Mouse (Mus musculus) myocyte (in vitro differentiated cells): ENCODE measurements at regions not wholly inside any gene's neighbourhood (a gene's known extent, or its start where the extent isn't known, plus 50 kb on each side); places are given as distances from the start of the nearest gene placed in this dataset.

ENCODE experiments used
- H3K27me3 ChIP-seq: one replicate; pipeline ENCODE4 v1.6.1; 2011; ENCODE audit not compliant: control insufficient read depth, insufficient read depth, insufficient read length
- H3K36me3 ChIP-seq: one replicate; pipeline ENCODE4 v1.6.1; 2011; ENCODE audit not compliant: control insufficient read depth, insufficient read depth
- H3K4me2 ChIP-seq: one replicate; pipeline ENCODE4 v1.6.1; 2011; ENCODE audit warnings: low read depth, control low read depth
- H3K4me3 ChIP-seq: one replicate; pipeline ENCODE4 v1.5.1; 2011; ENCODE audit warnings: mild to moderate bottlenecking, control low read depth, moderate library complexity
- H3K79me2 ChIP-seq: one replicate; pipeline ENCODE4 v1.6.1; 2011; ENCODE audit not compliant: control insufficient read depth, insufficient read depth
- H3ac ChIP-seq: one replicate; pipeline ENCODE4 v1.6.1; 2011; ENCODE audit not compliant: control insufficient read depth, insufficient read length
- CEBPB ChIP-seq: IDR thresholded peaks from 2 replicates; pipeline ENCODE4 v1.6.1; 2011; ENCODE audit warnings: mild to moderate bottlenecking, moderate library complexity; ENCODE audit not compliant: poor library complexity, insufficient read depth, severe bottlenecking
- E2F4 ChIP-seq: IDR thresholded peaks from one replicate; pipeline ENCODE4 v1.6.1; 2011; ENCODE audit warnings: mild to moderate bottlenecking, control low read depth, moderate library complexity; ENCODE audit not compliant: insufficient read depth
- MAX ChIP-seq: IDR thresholded peaks from one replicate; pipeline ENCODE4 v1.6.1; 2011; ENCODE audit warnings: low read depth, mild to moderate bottlenecking, control low read depth
- MYOD1 ChIP-seq, 3 experiments: IDR thresholded peaks; one replicate each; pipeline ENCODE4 v1.6.1; 2011; ENCODE audit warnings: control low read depth in 2 of 3, low read depth in 2 of 3, mild to moderate bottlenecking in 2 of 3, moderate library complexity in 1 of 3; ENCODE audit not compliant: insufficient read length in 2 of 3, control insufficient read depth in 1 of 3
- MYOG ChIP-seq, 3 experiments: IDR thresholded peaks; one replicate each; pipeline ENCODE4 v1.6.1; 2011; ENCODE audit warnings: control low read depth in 2 of 3, low read depth in 2 of 3, mild to moderate bottlenecking in 2 of 3; ENCODE audit not compliant: insufficient read length in 2 of 3, control insufficient read depth in 1 of 3, insufficient read depth in 1 of 3
- POLR2AphosphoS2 ChIP-seq: IDR thresholded peaks from one replicate; pipeline ENCODE4 v1.6.1; 2011; ENCODE audit warnings: low read depth, control low read depth; ENCODE audit not compliant: insufficient read length
- REST ChIP-seq: IDR thresholded peaks from one replicate; pipeline ENCODE4 v1.6.1; 2011; ENCODE audit warnings: mild to moderate bottlenecking, control low read depth, moderate library complexity; ENCODE audit not compliant: insufficient read depth, insufficient read length
- SRF ChIP-seq: IDR thresholded peaks from one replicate; pipeline ENCODE4 v1.6.1; 2011; ENCODE audit warnings: low read depth; ENCODE audit not compliant: control insufficient read depth, insufficient read length
- TCF12 ChIP-seq: IDR thresholded peaks from one replicate; pipeline ENCODE4 v1.6.1; 2011; ENCODE audit warnings: mild to moderate bottlenecking, control low read depth; ENCODE audit not compliant: poor library complexity, insufficient read depth, severe bottlenecking
- TCF3 ChIP-seq: IDR thresholded peaks from one replicate; pipeline ENCODE4 v1.6.1; 2011; ENCODE audit warnings: low read depth, control low read depth; ENCODE audit not compliant: insufficient read length
- USF1 ChIP-seq: IDR thresholded peaks from one replicate; pipeline ENCODE4 v1.6.1; 2011; ENCODE audit warnings: low read depth, mild to moderate bottlenecking, control low read depth, moderate library complexity

DNA sequence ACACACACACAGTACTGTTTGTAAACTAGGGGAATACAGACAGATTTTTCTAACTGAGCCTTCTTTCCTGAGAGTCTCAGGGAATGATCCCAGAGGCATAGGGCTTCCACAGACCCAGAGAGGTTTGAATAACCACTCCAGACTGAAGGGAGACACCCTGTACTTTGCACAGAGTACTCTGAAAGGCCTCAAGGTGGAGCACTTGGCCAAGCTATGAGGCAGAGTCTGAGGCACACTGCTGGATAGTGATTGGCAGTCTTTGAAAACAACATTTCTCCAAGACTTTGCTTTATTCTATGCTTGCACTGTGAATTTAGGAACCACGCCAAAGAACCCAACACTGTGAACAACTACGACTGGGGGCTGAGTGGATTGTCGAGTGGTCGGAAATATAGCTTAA lies 192.1 kb upstream of the Fam241a start:
- Histone ChIP-seq H3K36me3 (no peaks in the 10 kb centered on the region), H3K27me3 (no peaks in the 10 kb centered on the region), H3K4me3 (no peak overlapping the region), H3ac (no peak overlapping the region), H3K4me2 (no peak overlapping the region), H3K79me2 (no peaks in the 10 kb centered on the region)
- TF ChIP-seq TCF12 (no peak), MYOG (IDR thresholded peaks at IDR 0.05; ENCODE audit: control insufficient read depth in 1 of 3, insufficient read depth in 1 of 3, insufficient read length in 2 of 3, low read depth in 2 of 3) (no peak), SRF (no peak), MAX (no peak), E2F4 (no peak), CEBPB (no peak), TCF3 (no peak), MYOD1 (IDR thresholded peaks at IDR 0.05; ENCODE audit: control insufficient read depth in 1 of 3, insufficient read length in 2 of 3, low read depth in 2 of 3) (no peak), USF1 (no peak), REST (no peak), POLR2AphosphoS2 (no peak)

DNA sequence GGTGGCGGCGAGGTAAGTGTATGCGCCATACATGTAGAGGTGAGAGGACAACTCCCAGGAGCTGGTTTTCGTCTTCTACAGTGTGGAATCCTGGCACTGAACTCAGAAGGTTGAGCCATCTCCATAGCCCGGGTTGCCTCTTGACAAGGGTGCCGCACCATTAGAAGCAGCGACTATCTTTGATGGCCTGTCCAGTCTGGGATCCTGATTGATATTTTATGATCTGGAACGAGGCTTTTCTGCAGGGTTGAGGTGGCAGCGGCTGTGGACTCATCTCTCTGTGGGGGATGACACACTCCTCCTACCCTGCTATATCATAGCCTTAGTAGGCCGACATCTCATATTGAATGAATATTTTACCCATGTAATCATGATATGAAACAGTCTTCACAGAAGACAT lies 191.0 kb upstream of the Fam241a start:
- no peaks in the 10 kb centered on the region for H3K79me2 ChIP-seq
- no peak overlapping the region for H3K4me3 ChIP-seq
- TF ChIP-seq E2F4: no peak
- TF ChIP-seq POLR2AphosphoS2: no peak
- no peak for TF ChIP-seq SRF
- no peak for TF ChIP-seq MAX
- no peak for TF ChIP-seq REST
- TF ChIP-seq CEBPB: no peak
- TF ChIP-seq TCF12: no peak
- TF ChIP-seq USF1: no peak
- no peak for TF ChIP-seq MYOD1 (IDR thresholded peaks at IDR 0.05; ENCODE audit: control insufficient read depth in 1 of 3, insufficient read length in 2 of 3, low read depth in 2 of 3)
- no peak overlapping the region for H3K4me2 ChIP-seq
- H3ac ChIP-seq: no peak overlapping the region
- H3K27me3 ChIP-seq: no peaks in the 10 kb centered on the region
- no peaks in the 10 kb centered on the region for H3K36me3 ChIP-seq

DNA sequence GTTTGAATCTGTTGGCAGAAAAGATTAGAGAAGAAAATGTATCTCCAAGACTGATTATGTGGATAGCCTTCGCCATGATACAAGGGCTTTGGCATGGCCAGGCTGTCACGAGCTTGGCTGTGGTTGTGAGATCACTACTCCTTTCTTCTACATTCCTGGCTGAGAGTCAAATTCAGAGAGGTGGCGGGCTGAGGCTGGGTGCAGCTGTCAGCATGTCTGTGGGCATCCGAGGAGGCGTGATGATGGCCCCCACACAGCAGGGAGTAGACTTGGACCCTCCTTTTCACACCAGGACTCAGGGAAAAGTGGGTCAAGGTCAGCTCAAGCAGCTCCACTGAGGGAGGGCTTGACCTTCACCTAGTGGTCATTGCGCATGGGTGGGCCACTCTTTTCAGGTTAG lies 186.3 kb upstream of the Fam241a start:
- Histone ChIP-seq H3K36me3 (no peaks in the 10 kb centered on the region), H3K79me2 (no peaks in the 10 kb centered on the region), H3K4me3 (no peak overlapping the region), H3ac (no peak overlapping the region), H3K27me3 (no peaks in the 10 kb centered on the region), H3K4me2 (no peak overlapping the region)
- TF ChIP-seq TCF3 (no peak), MYOG (IDR thresholded peaks at IDR 0.05; ENCODE audit: control insufficient read depth in 1 of 3, insufficient read depth in 1 of 3, insufficient read length in 2 of 3, low read depth in 2 of 3) (peak in 2 of 3 experiments; percentile 47 to 53), POLR2AphosphoS2 (no peak), MYOD1 (IDR thresholded peaks at IDR 0.05; ENCODE audit: control insufficient read depth in 1 of 3, insufficient read length in 2 of 3, low read depth in 2 of 3) (peak in 2 of 3 experiments; percentile 69 to 74)

DNA sequence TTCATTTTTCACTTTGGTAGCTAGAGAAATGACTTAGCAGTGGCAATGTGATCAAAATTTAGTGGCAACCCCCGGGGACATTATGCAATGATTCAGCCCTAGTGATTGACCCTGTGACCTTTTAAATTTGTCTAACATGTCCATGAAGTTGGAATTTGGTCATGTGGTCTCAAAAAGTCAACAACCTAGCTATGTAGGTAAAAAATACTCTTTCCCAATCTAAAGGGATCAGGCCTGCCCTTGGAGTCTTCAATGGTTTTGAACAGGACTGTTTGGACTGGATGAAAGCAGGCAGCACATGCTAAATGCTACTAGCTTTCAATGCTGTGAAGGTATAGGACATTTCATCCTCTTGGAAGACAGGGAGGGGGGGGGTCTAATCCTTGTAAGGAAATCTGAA lies 185.3 kb upstream of the Fam241a start:
- Histone ChIP-seq H3K79me2 (no peaks in the 10 kb centered on the region), H3K27me3 (no peaks in the 10 kb centered on the region), H3ac (no peak overlapping the region), H3K36me3 (no peaks in the 10 kb centered on the region), H3K4me3 (no peak overlapping the region), H3K4me2 (no peak overlapping the region)
- TF ChIP-seq REST: no peak
- TF ChIP-seq CEBPB: no peak
- no peak for TF ChIP-seq POLR2AphosphoS2
- no peak for TF ChIP-seq MYOD1 (IDR thresholded peaks at IDR 0.05; ENCODE audit: control insufficient read depth in 1 of 3, insufficient read length in 2 of 3, low read depth in 2 of 3)
- TF ChIP-seq USF1: no peak
- no peak for TF ChIP-seq MAX
- no peak for TF ChIP-seq MYOG (IDR thresholded peaks at IDR 0.05; ENCODE audit: control insufficient read depth in 1 of 3, insufficient read depth in 1 of 3, insufficient read length in 2 of 3, low read depth in 2 of 3)
- no peak for TF ChIP-seq TCF3
- TF ChIP-seq E2F4: no peak

DNA sequence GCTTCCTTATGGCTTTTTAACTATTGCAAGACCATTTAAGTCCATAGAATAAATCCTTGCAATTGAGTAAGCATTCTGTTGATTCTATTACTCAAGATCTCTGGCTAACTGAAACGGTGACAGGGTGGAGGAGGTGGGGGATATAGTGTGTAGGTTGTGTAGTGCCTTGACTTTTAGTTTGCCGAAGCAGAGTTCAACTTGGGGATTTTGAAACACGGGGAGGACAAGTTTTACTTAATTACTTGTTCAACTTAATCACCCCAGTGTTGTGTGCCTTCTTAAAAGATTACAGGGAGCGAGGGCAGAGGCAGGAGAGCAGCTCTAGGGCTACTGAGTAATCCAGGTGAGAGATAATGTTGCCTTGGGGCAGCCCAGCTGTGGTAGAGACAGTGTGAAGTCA lies 171.7 kb upstream of the Fam241a start:
- Histone ChIP-seq H3ac (no peak overlapping the region), H3K4me2 (no peak overlapping the region), H3K79me2 (no peaks in the 10 kb centered on the region), H3K4me3 (no peak overlapping the region), H3K36me3 (no peaks in the 10 kb centered on the region), H3K27me3 (no peaks in the 10 kb centered on the region)
- TF ChIP-seq MAX (no peak), REST (no peak), E2F4 (no peak), MYOG (IDR thresholded peaks at IDR 0.05; ENCODE audit: control insufficient read depth in 1 of 3, insufficient read depth in 1 of 3, insufficient read length in 2 of 3, low read depth in 2 of 3) (no peak)
